Mouse (Mus musculus): ENCODE measurements at regions not wholly inside any gene's neighbourhood (a gene's known extent, or its start where the extent isn't known, plus 50 kb on each side); places are given as distances from the start of the nearest gene placed in this dataset.
"Not testable (repeated sequence)": the region's sequence is repeated elsewhere in the genome, so short reads cannot be mapped to it uniquely, and the experiment has no call there.

- not testable (repeated sequence) for H3K9ac ChIP-seq (replicated peaks); H3K36me3 ChIP-seq; ATAC-seq (ENCODE audit: insufficient number of reproducible peaks, insufficient read depth, low FRiP score, low TSS enrichment, low read depth); H3K4me3 ChIP-seq (replicated peaks); H3K4me1 ChIP-seq (replicated peaks); H3K9me3 ChIP-seq; H3K27ac ChIP-seq; H3K4me2 ChIP-seq; H3K27me3 ChIP-seq
- WGBS: 62% methylated on average over 2 of the region's 2 CpGs
These were observed 836.9 kb downstream of the Dad1 start for GRCm38 (mm10) chr14:53416955-53417354.

- not testable (repeated sequence) for H3K4me3 ChIP-seq (replicated peaks); H3K9me3 ChIP-seq; H3K27ac ChIP-seq; H3K9ac ChIP-seq (replicated peaks); H3K27me3 ChIP-seq; H3K36me3 ChIP-seq; H3K4me2 ChIP-seq; ATAC-seq (ENCODE audit: insufficient number of reproducible peaks, insufficient read depth, low FRiP score, low TSS enrichment, low read depth); H3K4me1 ChIP-seq (replicated peaks)
- 93% methylated on average over 2 of the region's 5 CpGs for WGBS
These were observed 846.2 kb downstream of the Dad1 start for GRCm38 (mm10) chr14:53407500-53408227.

- H3K27me3 ChIP-seq: not testable (repeated sequence)
These were observed 863.6 kb downstream of the Dad1 start for GRCm38 (mm10) chr14:53390307-53390706.

GRCm38 (mm10) chr14:53374591-53374990 lies 879.0 kb upstream of the Olfr1507 start:
- not testable (repeated sequence) for H3K9ac ChIP-seq (replicated peaks); H3K36me3 ChIP-seq; H3K4me1 ChIP-seq (replicated peaks); H3K27ac ChIP-seq; ATAC-seq (ENCODE audit: insufficient number of reproducible peaks, insufficient read depth, low FRiP score, low TSS enrichment, low read depth); H3K4me2 ChIP-seq; H3K9me3 ChIP-seq; H3K27me3 ChIP-seq; H3K4me3 ChIP-seq (replicated peaks)
- 94% methylated on average over 5 of the region's 6 CpGs for WGBS

More at GRCm38 (mm10) chr14:53390307-53390706, 863.6 kb downstream of the Dad1 start:
- not testable (repeated sequence) for H3K4me3 ChIP-seq (replicated peaks); H3K4me1 ChIP-seq (replicated peaks); H3K36me3 ChIP-seq; H3K9ac ChIP-seq (replicated peaks); ATAC-seq (ENCODE audit: insufficient number of reproducible peaks, insufficient read depth, low FRiP score, low TSS enrichment, low read depth); H3K27ac ChIP-seq; H3K9me3 ChIP-seq; H3K4me2 ChIP-seq
- no CpG with 5 or more reads among the region's 1 CpGs for WGBS

GRCm38 (mm10) chr14:53373777-53374468 lies 878.4 kb upstream of the Olfr1507 start:
- not testable (repeated sequence) for H3K9me3 ChIP-seq; H3K4me1 ChIP-seq (replicated peaks); ATAC-seq (ENCODE audit: insufficient number of reproducible peaks, insufficient read depth, low FRiP score, low TSS enrichment, low read depth); H3K4me2 ChIP-seq; H3K4me3 ChIP-seq (replicated peaks); H3K36me3 ChIP-seq; H3K27me3 ChIP-seq; H3K27ac ChIP-seq; H3K9ac ChIP-seq (replicated peaks)
- WGBS: 86% methylated on average over 1 of the region's 2 CpGs

GRCm38 (mm10) chr14:53369776-53370175 lies 874.2 kb upstream of the Olfr1507 start:
- Histone ChIP-seq H3K9me3 (no peaks in the 10 kb centered on the region), H3K4me3 (replicated peaks) (no peak overlapping the region), H3K36me3 (no peaks in the 10 kb centered on the region), H3K4me1 (replicated peaks) (no peaks in the 10 kb centered on the region), H3K4me2 (no peak overlapping the region), H3K27me3 (no peaks in the 10 kb centered on the region), H3K27ac (no peak overlapping the region), H3K9ac (replicated peaks) (no peak overlapping the region)
- ATAC-seq (ENCODE audit: insufficient number of reproducible peaks, insufficient read depth, low FRiP score, low TSS enrichment, low read depth): no peak
- 68% methylated on average over 2 of the region's 2 CpGs for WGBS

GRCm38 (mm10) chr14:53367420-53367819 lies 871.9 kb upstream of the Olfr1507 start:
- not testable (repeated sequence) for H3K27ac ChIP-seq; H3K9me3 ChIP-seq; H3K9ac ChIP-seq (replicated peaks); H3K4me2 ChIP-seq; ATAC-seq (ENCODE audit: insufficient number of reproducible peaks, insufficient read depth, low FRiP score, low TSS enrichment, low read depth); H3K4me3 ChIP-seq (replicated peaks); H3K4me1 ChIP-seq (replicated peaks); H3K27me3 ChIP-seq; H3K36me3 ChIP-seq
- 78% methylated on average over 1 of the region's 1 CpGs for WGBS

GRCm38 (mm10) chr14:53363995-53364394 lies 868.4 kb upstream of the Olfr1507 start:
- H3K27ac ChIP-seq; H3K4me2 ChIP-seq; H3K27me3 ChIP-seq; H3K4me3 ChIP-seq (replicated peaks); H3K9me3 ChIP-seq; H3K36me3 ChIP-seq; H3K4me1 ChIP-seq (replicated peaks); ATAC-seq (ENCODE audit: insufficient number of reproducible peaks, insufficient read depth, low FRiP score, low TSS enrichment, low read depth); H3K9ac ChIP-seq (replicated peaks): not testable (repeated sequence)
- 83% methylated on average over 5 of the region's 5 CpGs for WGBS

- 77% methylated on average over 2 of the region's 2 CpGs for WGBS
These were observed 866.5 kb upstream of the Olfr1507 start for GRCm38 (mm10) chr14:53362054-53362453.

GRCm38 (mm10) chr14:53357498-53357897 lies 861.9 kb upstream of the Olfr1507 start:
- H3K9ac ChIP-seq (replicated peaks); ATAC-seq (ENCODE audit: insufficient number of reproducible peaks, insufficient read depth, low FRiP score, low TSS enrichment, low read depth); H3K4me3 ChIP-seq (replicated peaks); H3K9me3 ChIP-seq; H3K27ac ChIP-seq; H3K27me3 ChIP-seq; H3K36me3 ChIP-seq; H3K4me1 ChIP-seq (replicated peaks); H3K4me2 ChIP-seq: not testable (repeated sequence)
- 91% methylated on average over 1 of the region's 2 CpGs for WGBS

More at GRCm38 (mm10) chr14:53362054-53362453, 866.5 kb upstream of the Olfr1507 start:
- not testable (repeated sequence) for H3K4me1 ChIP-seq (replicated peaks); ATAC-seq (ENCODE audit: insufficient number of reproducible peaks, insufficient read depth, low FRiP score, low TSS enrichment, low read depth); H3K27me3 ChIP-seq; H3K9ac ChIP-seq (replicated peaks); H3K27ac ChIP-seq; H3K4me3 ChIP-seq (replicated peaks); H3K4me2 ChIP-seq; H3K9me3 ChIP-seq; H3K36me3 ChIP-seq

GRCm38 (mm10) chr14:53356783-53357182 lies 861.2 kb upstream of the Olfr1507 start:
- WGBS: no CpG with 5 or more reads among the region's 1 CpGs

GRCm38 (mm10) chr14:53351457-53351856 lies 855.9 kb upstream of the Olfr1507 start:
- H3K27me3 ChIP-seq; H3K27ac ChIP-seq; H3K9ac ChIP-seq (replicated peaks); ATAC-seq (ENCODE audit: insufficient number of reproducible peaks, insufficient read depth, low FRiP score, low TSS enrichment, low read depth); H3K9me3 ChIP-seq; H3K4me3 ChIP-seq (replicated peaks); H3K36me3 ChIP-seq; H3K4me2 ChIP-seq; H3K4me1 ChIP-seq (replicated peaks): not testable (repeated sequence)
- WGBS: 82% methylated on average over 3 of the region's 3 CpGs

More at GRCm38 (mm10) chr14:53356783-53357182, 861.2 kb upstream of the Olfr1507 start:
- H3K4me1 ChIP-seq (replicated peaks); H3K4me2 ChIP-seq; H3K4me3 ChIP-seq (replicated peaks); H3K27ac ChIP-seq; ATAC-seq (ENCODE audit: insufficient number of reproducible peaks, insufficient read depth, low FRiP score, low TSS enrichment, low read depth); H3K36me3 ChIP-seq; H3K27me3 ChIP-seq; H3K9me3 ChIP-seq; H3K9ac ChIP-seq (replicated peaks): not testable (repeated sequence)
